Comparison of ENCODE assay signal across 8 mouse cellular contexts in the genomic region with DNA sequence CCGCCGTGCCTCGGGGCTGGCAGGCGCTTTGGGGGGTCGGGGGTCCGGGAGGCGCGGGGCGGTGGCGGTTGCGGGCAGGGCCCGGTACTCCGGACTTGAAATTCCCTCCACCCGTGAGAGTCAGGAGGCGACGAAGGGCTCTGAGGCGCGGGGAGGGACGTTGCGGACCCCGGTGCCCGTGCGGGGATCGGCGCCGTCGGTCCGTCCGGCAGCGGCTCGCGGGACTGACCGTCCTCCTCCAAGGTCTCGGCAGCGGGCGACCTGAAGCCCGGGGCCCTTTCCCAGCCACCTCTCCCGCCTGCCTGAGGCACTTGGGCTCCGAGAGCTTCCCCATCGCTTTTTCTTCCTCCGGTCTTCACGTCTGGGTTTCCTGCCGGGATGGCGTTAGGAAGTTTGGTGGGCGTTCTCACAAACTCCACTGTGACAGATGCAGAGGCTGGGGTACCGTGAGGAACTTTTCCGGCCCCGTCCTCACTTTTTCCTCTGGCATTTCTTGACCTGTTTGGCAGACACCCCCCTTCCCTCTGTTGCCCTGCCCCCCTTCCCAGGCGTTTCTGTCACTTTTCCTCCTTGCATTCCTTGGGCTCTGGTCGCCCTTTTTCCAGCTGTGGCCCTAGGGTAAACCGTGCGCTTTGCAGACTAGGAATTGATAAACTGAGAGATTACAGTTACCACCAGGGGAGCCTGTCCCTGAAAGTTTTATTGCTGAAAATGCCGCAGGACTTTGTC. TPM values are rescaled to one million over a fixed set of nuclear protein-coding genes. Genes with fewer than 3 reads are reported as not detected.
DNase-seq lines count a peak whose midpoint lies in the region; ATAC-seq and TF ChIP-seq lines count a peak whose summit lies in the region.

No protein-coding gene starts in this region.

- DNase-seq in adrenal gland, postnatal 14 days = peak; percentile 68
- peak; percentile 44 for DNase-seq in gastrocnemius, postnatal 10 days
- DNase-seq in left cerebral cortex, adult 9 months (ENCODE audit: low spot score in 2 of 2) = no peak
- DNase-seq in thymus, postnatal 10 days (ENCODE audit: low spot score in 2 of 2) = no peak

- H3K27me3 ChIP-seq in E14TG2a.4 (ENCODE audit: insufficient read depth, low read length) = peaks cover 37% of the 10 kb centered on the region
- peaks cover 4% of the 10 kb centered on the region for H3K27me3 ChIP-seq in hindbrain, embryonic 16.5 days (replicated peaks; ENCODE audit: control insufficient read depth, insufficient read depth, low read length)
- H3K27me3 ChIP-seq in liver, embryonic 12.5 days (replicated peaks) = peaks cover 24% of the 10 kb centered on the region
- H3K27me3 ChIP-seq in neural tube, embryonic 13.5 days = peaks cover 39% of the 10 kb centered on the region

- peak overlapping the region; percentile 83 for H3K4me2 ChIP-seq in hindbrain, embryonic 16.5 days (ENCODE audit: low read length)
- peak overlapping the region; percentile 94 for H3K4me2 ChIP-seq in liver, embryonic 12.5 days
- peak overlapping the region; percentile 79 for H3K4me2 ChIP-seq in neural tube, embryonic 13.5 days

- no peaks in the 10 kb centered on the region for H3K36me3 ChIP-seq in E14TG2a.4 (ENCODE audit: insufficient read depth, low read length)
- H3K36me3 ChIP-seq in hindbrain, embryonic 16.5 days (ENCODE audit: control insufficient read depth, insufficient read depth, low read length) = no peaks in the 10 kb centered on the region
- no peaks in the 10 kb centered on the region for H3K36me3 ChIP-seq in liver, embryonic 12.5 days
- H3K36me3 ChIP-seq in neural tube, embryonic 13.5 days = no peaks in the 10 kb centered on the region

- peak overlapping the region; percentile 76 for H3K9ac ChIP-seq in hindbrain, embryonic 16.5 days (ENCODE audit: low read depth, low read length)
- H3K9ac ChIP-seq in liver, embryonic 12.5 days = peak overlapping the region; percentile 73
- H3K9ac ChIP-seq in neural tube, embryonic 13.5 days = peak overlapping the region; percentile 75

- no peak for TF ChIP-seq CTCF in E14TG2a.4 (conservative IDR thresholded peaks at IDR 0.05; ENCODE audit: low read length)

- peaks cover 5% of the 10 kb centered on the region; the same call in 1 of the 2 replicates for H3K4me1 ChIP-seq in E14TG2a.4 (replicated peaks; ENCODE audit: low read depth, low read length)
- peaks cover 10% of the 10 kb centered on the region; the same call in 1 of the 2 replicates for H3K4me1 ChIP-seq in hindbrain, embryonic 16.5 days (ENCODE audit: control insufficient read depth, insufficient read depth, low read depth, low read length)
- peaks cover 12% of the 10 kb centered on the region for H3K4me1 ChIP-seq in liver, embryonic 12.5 days
- peaks cover 10% of the 10 kb centered on the region; the same call in 1 of the 2 replicates for H3K4me1 ChIP-seq in neural tube, embryonic 13.5 days (replicated peaks)

- peak overlapping the region; percentile 87 for H3K4me3 ChIP-seq in E14TG2a.4 (replicated peaks; ENCODE audit: low read length)
- peak overlapping the region; percentile 71 for H3K4me3 ChIP-seq in hindbrain, embryonic 16.5 days (ENCODE audit: low read length)
- peak overlapping the region; percentile 62 for H3K4me3 ChIP-seq in liver, embryonic 12.5 days
- H3K4me3 ChIP-seq in neural tube, embryonic 13.5 days = peak overlapping the region; percentile 61

- under 1% methylated on average over 42 of the region's 53 CpGs for WGBS in hindbrain, embryonic 16.5 days
- 1% methylated on average over 48 of the region's 53 CpGs for WGBS in liver, embryonic 12.5 days (ENCODE audit: insufficient replicate concordance)
- under 1% methylated on average over 49 of the region's 53 CpGs for WGBS in neural tube, embryonic 13.5 days

- ATAC-seq in hindbrain, embryonic 16.5 days = peak; percentile 35; the same call in 1 of the 2 replicates
- no peak; the same call in 1 of the 2 replicates for ATAC-seq in liver, embryonic 12.5 days
- ATAC-seq in neural tube, embryonic 13.5 days (ENCODE audit: low read depth) = peak; percentile 60

- H3K9me3 ChIP-seq in E14TG2a.4 (ENCODE audit: low read length) = peaks cover 3% of the 10 kb centered on the region; the same call in 1 of the 2 replicates
- no peaks in the 10 kb centered on the region for H3K9me3 ChIP-seq in hindbrain, embryonic 16.5 days (ENCODE audit: control insufficient read depth, low read length)
- no peaks in the 10 kb centered on the region for H3K9me3 ChIP-seq in liver, embryonic 12.5 days (replicated peaks)
- no peaks in the 10 kb centered on the region for H3K9me3 ChIP-seq in neural tube, embryonic 13.5 days

- peak overlapping the region; percentile 51; the same call in 1 of the 2 replicates for H3K27ac ChIP-seq in hindbrain, embryonic 16.5 days (ENCODE audit: low read depth, low read length)
- 0 out of 2 replicates have a peak overlapping the region, but pooled peaks have one; percentile 22 for H3K27ac ChIP-seq in liver, embryonic 12.5 days
- H3K27ac ChIP-seq in neural tube, embryonic 13.5 days (replicated peaks) = peak overlapping the region; percentile 28; the same call in 1 of the 2 replicates

RNA-seq across cellular contexts. Expression of gene Arhgap29, which starts 1.3 kb away (rescaled TPM):
- total RNA-seq in adrenal gland, postnatal 14 days (2021) = 82.6 and 83.4 TPM in 2 replicates
- 10 to 100 TPM; 40.9 to 54.1 TPM for total RNA-seq in gastrocnemius, postnatal 10 days (2021)
- 15.4 and 22.1 TPM in 2 replicates for polyA plus RNA-seq in hindbrain, embryonic 16.5 days (2015; fragmentation: Nextera tagmentation; extraction: Ambion mirVana)
- 11.2 and 12.7 TPM in 2 replicates for polyA plus RNA-seq in liver, embryonic 12.5 days (2016; fragmentation: Nextera tagmentation; extraction: Ambion mirVana)
- 28.0 and 33.7 TPM in 2 replicates for polyA plus RNA-seq in neural tube, embryonic 13.5 days (2015; fragmentation: Nextera tagmentation; extraction: Ambion mirVana)

Comparison
In these comparisons a context has a peak if more than half of its experiments do, and no peak if none do; other contexts are left out.
1. DNase-seq: peak in adrenal gland, postnatal 14 days (single experiment) and gastrocnemius, postnatal 10 days (single experiment); none in left cerebral cortex, adult 9 months (0 of 2) and thymus, postnatal 10 days (0 of 2).
2. Peak in every context shown above with its lines, with median percentiles within 50 percentile points of each other: H3K4me3 ChIP-seq, H3K27ac ChIP-seq, H3K4me2 ChIP-seq and H3K9ac ChIP-seq.